Mouse (Mus musculus) right cerebral cortex, postnatal 36 days (tissue): ENCODE measurements at regions not wholly inside any gene's neighbourhood (a gene's known extent, or its start where the extent isn't known, plus 50 kb on each side); places are given as distances from the start of the nearest gene placed in this dataset.

Experiments used
- DNase-seq, 2 experiments: peaks; one replicate each; pipeline ENCODE4 v3.0.0; 2022; ENCODE audit warnings: low spot score in 2 of 2, mixed read lengths in 1 of 2

- DNase-seq = peak; percentile 84 to 89
Measured at GRCm38 (mm10) chr2:167782231-167782999, 92.8 kb upstream of the Tmem189 start.

GRCm38 (mm10) chr2:167781496-167781895 lies 91.9 kb upstream of the Tmem189 start:
- no peak for DNase-seq

DNA sequence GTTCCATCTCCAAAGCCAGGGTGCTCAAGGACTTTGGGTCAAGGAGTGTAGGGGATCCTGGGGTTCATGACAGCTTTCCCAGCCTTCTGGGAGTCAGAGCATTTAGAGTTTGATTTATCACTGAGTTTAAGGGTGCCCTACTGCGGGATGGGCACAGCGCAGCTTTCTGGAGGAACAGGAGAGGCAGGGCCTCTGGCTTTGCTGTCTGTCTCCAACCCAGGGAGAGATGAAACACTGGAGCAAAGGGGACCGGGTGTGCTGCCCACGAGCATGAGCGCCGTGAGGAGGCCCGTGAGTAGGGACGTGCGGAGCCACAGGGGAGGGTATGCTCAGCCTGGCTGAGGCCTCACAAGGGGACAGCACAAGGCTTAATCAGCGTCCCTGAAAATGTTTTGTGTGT lies 89.1 kb upstream of the Tmem189 start:
- no peak for DNase-seq

DNA sequence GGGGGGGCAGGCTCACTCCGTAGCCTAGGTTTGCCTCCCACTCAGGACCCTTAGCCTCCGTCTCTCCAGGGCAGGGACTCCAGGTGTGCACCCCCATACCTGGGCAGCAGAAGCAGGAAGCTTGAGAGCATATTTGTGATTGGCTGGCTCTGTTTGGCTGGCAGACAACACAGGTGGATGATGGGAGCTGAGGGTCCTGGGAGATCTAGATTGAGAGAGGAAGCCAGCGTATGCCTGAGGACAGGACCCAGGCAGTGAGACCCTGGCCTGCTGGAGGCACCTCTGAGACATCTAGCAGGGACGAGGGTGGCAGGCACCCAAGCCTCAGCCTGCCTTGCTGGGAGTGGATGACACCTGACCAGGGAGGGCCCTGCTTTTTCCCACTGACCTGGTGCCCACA lies 88.6 kb upstream of the Tmem189 start:
- DNase-seq = no peak

DNA sequence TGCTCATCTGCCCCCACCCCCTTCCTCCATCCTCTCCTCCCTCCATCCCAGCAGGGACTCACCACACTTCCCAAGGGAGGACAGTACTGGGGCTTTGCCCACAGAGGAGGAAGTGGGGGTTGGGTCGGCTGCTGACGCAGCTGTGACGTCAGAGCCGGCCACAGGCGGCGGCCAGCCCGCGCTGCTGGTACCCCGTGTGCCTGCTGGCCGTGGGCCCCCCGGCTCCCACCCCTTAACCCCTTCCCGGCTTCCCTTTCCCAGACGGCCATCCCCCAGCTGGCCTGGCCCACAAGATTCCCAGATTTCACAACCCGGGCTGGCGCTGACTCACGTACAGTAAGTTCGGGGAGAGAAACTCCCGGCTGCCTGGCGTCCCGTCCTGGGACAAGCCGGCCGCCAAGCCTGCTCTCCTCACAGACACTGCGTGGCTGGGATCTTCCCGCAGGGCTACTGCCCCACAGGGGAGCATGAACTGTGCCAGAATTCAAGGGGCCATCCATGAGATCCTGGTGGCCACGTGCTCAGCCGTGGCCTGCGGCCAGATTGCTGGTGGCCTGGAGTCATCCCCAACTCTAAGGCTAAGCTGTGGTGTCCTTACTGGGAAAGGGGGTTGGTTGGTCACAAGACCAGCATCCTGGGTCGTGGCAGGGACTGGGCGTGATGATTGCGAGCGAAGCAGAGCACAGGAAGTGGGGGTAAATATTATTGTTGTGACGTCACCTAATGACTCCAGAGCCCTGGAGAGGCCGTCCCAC lies 87.9 kb upstream of the Tmem189 start:
- no peak for DNase-seq

- no peak for DNase-seq
Measured at GRCm38 (mm10) chr2:167776251-167777168, 86.9 kb upstream of the Tmem189 start.

DNA sequence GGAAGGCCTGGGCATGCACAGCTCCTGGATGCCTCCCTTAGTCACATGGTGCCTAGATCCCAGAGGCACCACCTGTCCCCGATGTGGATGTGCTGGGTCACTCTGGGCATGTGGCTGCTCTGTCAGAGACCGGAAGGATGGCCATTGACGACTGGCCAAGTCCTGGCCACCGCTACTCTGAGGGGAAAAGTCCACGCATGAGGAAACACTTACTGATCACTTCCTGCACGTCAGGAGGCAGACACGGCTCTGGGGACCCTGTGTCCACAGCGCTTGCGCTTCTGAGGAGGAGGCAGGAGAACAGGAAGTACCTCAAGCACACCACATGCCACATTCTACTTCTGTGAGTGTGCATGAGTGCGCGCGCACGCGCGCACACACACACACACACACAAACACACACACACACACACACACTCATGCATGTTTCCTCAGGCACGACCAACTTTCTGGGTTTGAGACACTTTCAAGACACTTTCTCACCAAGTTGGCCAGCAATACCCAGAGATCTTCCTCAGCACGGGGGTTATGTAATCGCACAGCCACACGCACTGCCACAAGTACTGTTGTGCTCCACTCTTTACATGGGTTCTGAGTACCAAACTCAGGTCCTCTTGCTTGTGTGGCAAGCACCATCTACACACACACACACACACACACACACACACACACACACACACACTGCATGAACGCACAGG lies 85.7 kb upstream of the Tmem189 start:
- DNase-seq = no peak

DNA sequence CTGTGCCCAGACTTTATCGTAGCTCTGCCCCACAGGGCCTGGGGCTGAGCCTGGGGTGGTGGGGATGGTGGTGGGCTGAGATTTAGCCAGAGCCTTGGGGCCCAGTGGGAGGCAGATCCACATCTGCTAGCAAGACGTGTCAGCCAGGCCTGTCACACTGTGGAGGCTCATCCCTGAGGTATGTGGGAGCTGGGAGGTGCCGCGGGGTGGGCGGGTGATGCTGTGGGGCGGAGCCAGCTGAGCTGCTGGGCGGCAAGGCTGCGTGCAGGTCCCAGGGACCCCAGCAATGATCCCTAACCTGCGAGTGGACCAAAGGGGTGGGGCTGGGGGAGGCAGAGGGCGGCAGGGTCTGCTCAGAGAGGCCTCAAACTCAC lies 85.2 kb upstream of the Tmem189 start:
- DNase-seq = no peak

DNA sequence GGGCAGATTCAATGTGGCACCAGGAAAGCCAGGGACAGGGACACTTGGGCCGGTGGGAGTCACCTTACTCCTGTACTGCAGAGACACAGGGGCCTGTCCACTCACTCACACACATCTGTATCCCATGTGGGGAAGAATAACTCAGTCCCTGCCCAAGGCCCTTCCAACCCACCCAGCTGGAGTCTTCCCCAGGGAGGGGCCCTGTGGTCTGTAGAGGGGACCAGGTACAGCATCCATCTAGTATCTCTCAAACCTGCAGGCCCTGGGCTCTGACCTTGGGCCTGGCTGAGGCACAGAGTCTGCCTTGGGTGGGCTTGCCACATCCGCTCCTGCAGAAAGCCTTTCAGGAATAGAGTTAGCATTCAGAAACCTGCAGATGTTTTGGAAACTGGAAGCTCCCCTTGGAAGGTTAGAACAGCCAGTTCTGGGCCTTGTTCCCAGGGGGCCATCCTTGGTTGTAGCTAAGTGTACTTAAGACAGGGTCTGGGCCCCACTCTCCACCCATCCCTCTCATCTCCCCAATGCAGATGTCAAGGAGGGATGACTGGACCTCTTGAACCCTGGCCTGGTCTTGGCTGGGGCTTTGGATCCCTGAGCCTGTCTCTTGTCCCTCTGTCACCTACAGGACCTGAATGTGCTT lies 84.7 kb upstream of the Tmem189 start:
- DNase-seq = no peak

DNA sequence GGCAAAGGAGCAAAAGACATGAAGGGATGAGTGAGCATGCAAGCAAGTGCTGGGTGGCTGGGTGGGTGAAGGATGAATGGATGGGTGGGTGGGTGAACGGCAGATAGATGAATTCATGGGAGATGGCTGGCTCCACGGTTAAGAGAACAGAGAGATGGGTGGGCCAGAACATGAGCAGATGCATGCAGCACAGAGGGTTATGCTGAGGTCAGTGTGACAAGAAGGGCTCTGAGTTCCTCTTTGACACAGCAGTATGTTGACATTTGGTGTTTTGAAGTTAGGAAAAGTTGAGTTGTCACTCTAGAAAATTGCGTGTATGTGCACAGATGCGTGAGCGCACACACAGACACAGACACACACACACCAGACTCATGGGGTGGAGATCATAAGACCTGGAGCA lies 83.2 kb upstream of the Tmem189 start:
- no peak for DNase-seq

- no peak for DNase-seq
Measured at GRCm38 (mm10) chr2:167767962-167768361, 78.3 kb upstream of the Tmem189 start.

DNA sequence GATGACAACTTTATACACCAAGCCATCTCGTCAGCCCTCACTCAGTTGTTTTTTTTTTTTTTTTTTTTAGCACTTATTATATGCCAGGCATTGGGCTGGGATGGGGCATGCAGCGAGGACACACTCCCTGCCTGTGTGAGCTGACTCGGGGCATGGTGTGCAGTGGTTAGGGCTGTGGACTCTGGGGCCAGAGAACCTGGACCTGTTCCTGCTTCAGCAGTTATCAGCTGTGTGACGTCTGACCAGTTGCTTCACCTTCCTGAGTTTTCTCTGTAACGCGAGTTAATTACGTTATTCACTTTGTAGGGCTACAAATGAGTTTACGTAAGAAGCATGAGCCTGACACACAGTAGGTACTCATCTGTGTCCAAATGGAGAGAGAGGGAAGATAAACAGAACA lies 77.7 kb upstream of the Tmem189 start:
- DNase-seq = no peak

GRCm38 (mm10) chr2:167765811-167766210 lies 76.2 kb upstream of the Tmem189 start:
- no peak for DNase-seq

- DNase-seq = peak in 1 of 2 experiments; percentile 59
Measured at GRCm38 (mm10) chr2:167765072-167765800, 75.6 kb upstream of the Tmem189 start.

GRCm38 (mm10) chr2:167763891-167764410 lies 74.3 kb upstream of the Tmem189 start:
- DNase-seq = no peak

DNA sequence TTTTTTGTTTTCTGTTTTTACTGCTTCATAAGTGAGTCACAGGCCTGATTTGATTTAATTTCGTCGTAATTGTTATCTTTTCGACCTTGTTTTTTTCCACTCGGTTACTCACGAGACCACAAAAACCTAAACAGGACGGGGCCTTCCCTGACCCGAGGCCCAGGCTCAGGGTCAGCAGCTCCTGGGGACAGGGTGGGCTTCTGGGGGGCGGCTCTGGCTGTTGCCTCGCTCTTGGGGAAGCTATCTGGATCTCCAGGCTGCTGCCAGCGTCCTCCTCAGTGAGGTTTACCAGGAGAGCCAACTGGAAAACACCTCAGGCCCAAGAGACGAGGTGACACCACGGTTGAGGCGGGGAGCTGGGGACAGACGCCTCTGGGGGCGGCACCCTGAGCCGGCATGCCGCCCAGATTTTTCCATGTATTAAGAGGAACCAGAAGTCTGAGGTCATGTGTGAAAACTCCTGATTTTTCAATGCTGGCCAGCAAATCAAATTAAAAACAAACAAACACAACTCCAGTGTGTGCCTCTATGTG lies 71.8 kb upstream of the Tmem189 start:
- DNase-seq = no peak

GRCm38 (mm10) chr2:167760681-167761403 lies 71.2 kb upstream of the Tmem189 start:
- DNase-seq = no peak

GRCm38 (mm10) chr2:167759603-167760390 lies 70.2 kb upstream of the Tmem189 start:
- no peak for DNase-seq
